Mouse (Mus musculus) CH12.LX (cell line): ENCODE results near the gene Lrrn3. TPM values are rescaled to one million over a fixed set of nuclear protein-coding genes. Genes with fewer than 3 reads are reported as not detected.

Experiments
- DNase-seq: peaks from one replicate; pipeline ENCODE4 v3.0.0-alpha.2; 2013; ENCODE audit errors: extremely low read depth
- H3K27ac ChIP-seq: 2 replicates; pipeline ENCODE4 v1.5.1; 2012; ENCODE audit warnings: low read depth, mild to moderate bottlenecking, control low read depth, moderate library complexity; ENCODE audit not compliant: insufficient read depth
- H3K27me3 ChIP-seq: replicated peaks from 2 replicates; pipeline ENCODE3; 2012; ENCODE audit warnings: inconsistent platforms
- H3K36me3 ChIP-seq, 2 experiments: replicated peaks in 1 of 2; 2 replicates each; pipeline versions ENCODE3 to v1.6.1; 2012; ENCODE audit warnings: inconsistent platforms in 1 of 2, low read length in 1 of 2, mild to moderate bottlenecking in 1 of 2, mixed read lengths in 1 of 2, moderate library complexity in 1 of 2; ENCODE audit not compliant: control insufficient read depth in 1 of 2, insufficient read depth in 1 of 2
- H3K4me1 ChIP-seq, 2 experiments: 2 replicates each; pipeline ENCODE4 v1.6.1; 2012; ENCODE audit warnings: inconsistent platforms in 1 of 2, moderate library complexity in 1 of 2; ENCODE audit not compliant: insufficient read depth in 2 of 2, control insufficient read depth in 1 of 2
- H3K4me2 ChIP-seq: 2 replicates; pipeline ENCODE4 v1.6.1; 2012; ENCODE audit warnings: low read depth, mild to moderate bottlenecking, control low read depth; ENCODE audit not compliant: poor library complexity, insufficient read depth, severe bottlenecking
- H3K4me3 ChIP-seq, 3 experiments: fragments of 150-350 bp in 1 of 3; sonication (generic) in 1 of 3; replicated peaks in 1 of 3; 2 replicates each; pipeline versions ENCODE3 to v1.5.1; 2011 to 2012; ENCODE audit warnings: low read depth in 2 of 3, low read length in 2 of 3, mild to moderate bottlenecking in 2 of 3, moderate library complexity in 2 of 3, control low read depth in 1 of 3, improper control_type of control experiment in 1 of 3, inconsistent platforms in 1 of 3, mixed read lengths in 1 of 3; ENCODE audit not compliant: poor library complexity in 1 of 3
- H3K79me2 ChIP-seq: replicated peaks from 2 replicates; pipeline ENCODE4 v1.6.1; 2012; ENCODE audit warnings: mild to moderate bottlenecking, moderate library complexity; ENCODE audit not compliant: control insufficient read depth, poor library complexity, insufficient read depth, severe bottlenecking; ENCODE audit errors: extremely low read depth
- H3K9ac ChIP-seq: 2 replicates; pipeline ENCODE4 v1.6.1; 2012; ENCODE audit warnings: low read depth, mild to moderate bottlenecking, control low read depth, moderate library complexity; ENCODE audit not compliant: insufficient read depth
- H3K9me3 ChIP-seq: replicated peaks from 2 replicates; pipeline ENCODE3; 2012; ENCODE audit warnings: low read length, inconsistent platforms, mixed read lengths
- CHD2 ChIP-seq: IDR thresholded peaks from 2 replicates; pipeline ENCODE4 v1.6.1; 2011; ENCODE audit warnings: low read length, improper control_type of control experiment
- ELF1 ChIP-seq: IDR thresholded peaks from 2 replicates; pipeline ENCODE4 v1.6.1; 2014; ENCODE audit warnings: low read depth, mild to moderate bottlenecking, inconsistent platforms, low read length, improper control_type of control experiment
- GABPA ChIP-seq: IDR thresholded peaks from 2 replicates; pipeline ENCODE4 v1.6.1; 2012; ENCODE audit warnings: low read depth, low read length, improper control_type of control experiment, inconsistent platforms; ENCODE audit not compliant: insufficient replicate concordance
- HCFC1 ChIP-seq: IDR thresholded peaks from 2 replicates; pipeline ENCODE4 v1.6.1; 2012; ENCODE audit warnings: low read depth, mild to moderate bottlenecking, inconsistent platforms, low read length, improper control_type of control experiment
- IRF4 ChIP-seq: IDR thresholded peaks from 2 replicates; pipeline ENCODE4 v1.6.1; 2014; ENCODE audit warnings: low read depth, mild to moderate bottlenecking, inconsistent platforms, low read length, improper control_type of control experiment
- JUN ChIP-seq: IDR thresholded peaks from 2 replicates; pipeline ENCODE4 v1.6.1; 2011; ENCODE audit warnings: low read depth, mild to moderate bottlenecking, low read length, improper control_type of control experiment, moderate library complexity; ENCODE audit not compliant: insufficient read depth
- JUND ChIP-seq: conservative IDR thresholded peaks from 2 replicates; pipeline ENCODE4 v1.6.1; 2011; ENCODE audit warnings: low read depth, low read length, improper control_type of control experiment
- KAT2A ChIP-seq: IDR thresholded peaks from 2 replicates; pipeline ENCODE4 v1.6.1; 2012; ENCODE audit warnings: low read length, improper control_type of control experiment, inconsistent platforms; ENCODE audit not compliant: insufficient replicate concordance
- MAFK ChIP-seq: IDR thresholded peaks from 2 replicates; pipeline ENCODE4 v1.6.1; 2011; ENCODE audit warnings: low read length, improper control_type of control experiment; ENCODE audit not compliant: insufficient replicate concordance
- MAX ChIP-seq: IDR thresholded peaks from 2 replicates; pipeline ENCODE4 v1.6.1; 2011; ENCODE audit warnings: low read length, improper control_type of control experiment
- MYC ChIP-seq: IDR thresholded peaks from 2 replicates; pipeline ENCODE4 v1.6.1; 2011; ENCODE audit warnings: low read depth, mild to moderate bottlenecking, improper control_type of control experiment, low read length
- NRF1 ChIP-seq: IDR thresholded peaks from 2 replicates; pipeline ENCODE4 v1.6.1; 2014; ENCODE audit warnings: low read depth, mild to moderate bottlenecking, inconsistent platforms, low read length, improper control_type of control experiment, moderate library complexity
- POLR2AphosphoS2 ChIP-seq: IDR thresholded peaks from 2 replicates; pipeline ENCODE4 v1.6.1; 2011; ENCODE audit warnings: low read depth, low read length, improper control_type of control experiment
- RAD21 ChIP-seq: IDR thresholded peaks from 2 replicates; pipeline ENCODE4 v1.6.1; 2011; ENCODE audit warnings: low read depth, mild to moderate bottlenecking, low read length, improper control_type of control experiment, moderate library complexity
- SIN3A ChIP-seq: IDR thresholded peaks from 2 replicates; pipeline ENCODE4 v1.6.1; 2012; ENCODE audit warnings: low read length, improper control_type of control experiment, inconsistent platforms
- USF1 ChIP-seq: IDR thresholded peaks from 2 replicates; pipeline ENCODE4 v1.6.1; 2014; ENCODE audit warnings: low read depth, mild to moderate bottlenecking, inconsistent platforms, low read length, improper control_type of control experiment
- USF2 ChIP-seq: conservative IDR thresholded peaks from 2 replicates; pipeline ENCODE4 v1.6.1; 2011; ENCODE audit warnings: low read depth, low read length, improper control_type of control experiment
- ZC3H11A ChIP-seq: IDR thresholded peaks from 2 replicates; pipeline ENCODE4 v1.6.1; 2012; ENCODE audit warnings: low read depth, mild to moderate bottlenecking, inconsistent platforms, low read length, improper control_type of control experiment
- ZKSCAN1 ChIP-seq: IDR thresholded peaks from 2 replicates; pipeline ENCODE4 v1.6.1; 2012; ENCODE audit warnings: low read depth, inconsistent platforms, low read length, improper control_type of control experiment, borderline replicate concordance
- ZMIZ1 ChIP-seq: IDR thresholded peaks from 2 replicates; pipeline ENCODE4 v1.6.1; 2012; ENCODE audit warnings: low read depth, mild to moderate bottlenecking, inconsistent platforms, low read length, improper control_type of control experiment
- dilution Hi-C: fragments of 300-500 bp; cut with MboI; formaldehyde crosslinking; loops from 2 replicates; pipeline ENCODE4 v1.14.3; 2020; ENCODE audit warnings: low sequenced_read_pairs; ENCODE audit not compliant: extremely low pct_unique_long_range_greater_than_20kb, extremely low pct_ligation_motif_present
- in situ Hi-C: fragments of 300-500 bp; cut with MboI; formaldehyde crosslinking; loops from 3 replicates; pipeline ENCODE4 v1.14.3; 2019; ENCODE audit warnings: low sequenced_read_pairs, low pct_ligation_motif_present, low pct_unique_long_range_greater_than_20kb, mixed read lengths
- polyA plus RNA-seq: library from polyadenylated mRNA; unstranded; fragments of >175 nt; gene quantifications from 2 replicates; pipeline ENCODE4 v1.2.1, GENCODE M21; 2012; ENCODE audit warnings: low read depth; ENCODE audit not compliant: insufficient read length
- total RNA-seq, 2 experiments: library from RNA; depleted of rRNA; stranded (reverse); fragments of 300-350 nt in 1 of 2; fragments of >200 nt in 1 of 2; gene quantifications; 2 replicates each; pipeline ENCODE4 v1.2.3; 2012 to 2014

Gene Lrrn3
- total and polyA plus RNA-seq, 3 experiments = not detected

DNA sequence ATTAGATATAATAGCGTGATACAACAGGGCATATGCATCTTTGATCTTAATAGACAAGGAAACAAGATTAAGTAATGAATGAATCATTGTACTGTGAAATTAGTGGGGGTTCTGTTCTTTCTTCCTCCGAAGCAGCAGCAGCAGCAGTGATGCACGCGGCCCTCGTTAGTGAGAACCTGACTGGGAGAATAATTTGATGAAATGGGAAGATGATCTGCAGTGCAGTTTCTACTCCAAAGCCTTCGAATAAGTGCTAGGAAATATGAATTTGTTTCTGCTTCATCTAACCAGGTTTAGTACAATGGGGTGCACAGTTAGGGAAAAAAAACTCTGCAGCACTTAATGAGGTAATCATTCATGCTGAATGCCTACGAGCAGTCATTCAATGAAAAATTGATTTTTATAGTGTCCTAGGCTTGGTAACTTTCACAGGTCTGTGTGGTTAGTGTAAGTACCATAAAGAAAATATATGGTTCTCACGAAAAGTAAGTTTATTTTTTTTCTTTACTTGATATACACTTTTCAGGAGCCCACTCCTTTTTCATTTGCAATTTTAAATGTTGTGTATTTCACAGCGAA, 61.0 kb downstream of the Lrrn3 start:
- Histone ChIP-seq H3K9me3 (no peaks in the 10 kb centered on the region), H3K36me3 (no peaks in the 10 kb centered on the region), H3K4me3 (no peak overlapping the region), H3K9ac (no peak overlapping the region), H3K4me2 (no peak overlapping the region), H3K27me3 (no peaks in the 10 kb centered on the region), H3K79me2 (no peaks in the 10 kb centered on the region), H3K4me1 (peaks cover 0 to 10% of the 10 kb centered on the region in 2 experiments; a peak in 2 of 4 replicates), H3K27ac (no peak overlapping the region)
- in situ Hi-C loops (no loop called here), dilution Hi-C loops (no loop called here)
- TF ChIP-seq JUND = no peak
- DNase-seq = no peak

DNA sequence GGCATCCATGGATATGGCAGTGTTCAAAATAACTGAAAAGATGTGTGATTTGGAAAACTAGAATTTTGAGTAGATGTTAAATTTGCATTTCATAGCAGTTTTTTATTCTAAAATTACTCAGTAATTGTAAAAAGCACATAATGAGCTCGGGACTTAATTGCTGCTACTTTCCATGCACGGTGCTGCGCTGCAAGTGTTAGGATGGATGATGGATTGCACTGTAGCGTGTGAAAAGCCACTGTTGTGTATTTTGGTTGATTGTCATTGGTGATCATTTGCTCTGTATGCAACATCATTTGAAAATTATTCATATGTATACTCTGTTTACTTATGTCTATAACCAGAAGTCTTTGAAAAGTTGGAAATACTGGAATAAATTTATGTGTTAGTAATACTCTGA, 68.3 kb downstream of the Lrrn3 start:
- H3K36me3 ChIP-seq = no peaks in the 10 kb centered on the region
- in situ Hi-C loops (no loop called here), dilution Hi-C loops (no loop called here)
- H3K4me1 ChIP-seq = no peaks in the 10 kb centered on the region
- no peak for TF ChIP-seq MYC
- TF ChIP-seq ZC3H11A = no peak
- TF ChIP-seq POLR2AphosphoS2 = no peak
- no peak for TF ChIP-seq GABPA
- no peak for TF ChIP-seq JUN
- no peak for TF ChIP-seq ELF1
- no peak for TF ChIP-seq ZKSCAN1
- TF ChIP-seq IRF4 = no peak
- TF ChIP-seq ZMIZ1 = no peak
- no peak for TF ChIP-seq KAT2A
- no peak for TF ChIP-seq SIN3A
- no peak for TF ChIP-seq USF2
- TF ChIP-seq NRF1 = no peak
- TF ChIP-seq MAFK = no peak
- TF ChIP-seq RAD21 = no peak
- no peak for TF ChIP-seq CHD2
- no peak for TF ChIP-seq MAX
- TF ChIP-seq USF1 = no peak
- no peak for TF ChIP-seq HCFC1
- H3K4me3 ChIP-seq = no peak overlapping the region
- no peaks in the 10 kb centered on the region for H3K9me3 ChIP-seq
- DNase-seq = no peak
- no peaks in the 10 kb centered on the region for H3K79me2 ChIP-seq
- no peak overlapping the region for H3K9ac ChIP-seq
- no peak overlapping the region for H3K4me2 ChIP-seq
- H3K27me3 ChIP-seq = no peaks in the 10 kb centered on the region
- H3K27ac ChIP-seq = no peak overlapping the region
